Mouse (Mus musculus) CH12.LX (cell line): Measurements from ENCODE around the gene Phex. TPM values are rescaled to one million over a fixed set of nuclear protein-coding genes. Genes with fewer than 3 reads are reported as not detected.
A peak's percentile ranks its signal among the peaks of the same experiment; 100 is the strongest.

Experiments
- DNase-seq: peaks from one replicate; pipeline ENCODE4 v3.0.0-alpha.2; 2013; ENCODE audit errors: extremely low read depth
- H3K27ac ChIP-seq: 2 replicates; pipeline ENCODE4 v1.5.1; 2012; ENCODE audit warnings: low read depth, mild to moderate bottlenecking, control low read depth, moderate library complexity; ENCODE audit not compliant: insufficient read depth
- H3K27me3 ChIP-seq: replicated peaks from 2 replicates; pipeline ENCODE3; 2012; ENCODE audit warnings: inconsistent platforms
- H3K36me3 ChIP-seq, 2 experiments: replicated peaks in 1 of 2; 2 replicates each; pipeline versions ENCODE3 to v1.6.1; 2012; ENCODE audit warnings: inconsistent platforms in 1 of 2, low read length in 1 of 2, mild to moderate bottlenecking in 1 of 2, mixed read lengths in 1 of 2, moderate library complexity in 1 of 2; ENCODE audit not compliant: control insufficient read depth in 1 of 2, insufficient read depth in 1 of 2
- H3K4me1 ChIP-seq, 2 experiments: 2 replicates each; pipeline ENCODE4 v1.6.1; 2012; ENCODE audit warnings: inconsistent platforms in 1 of 2, moderate library complexity in 1 of 2; ENCODE audit not compliant: insufficient read depth in 2 of 2, control insufficient read depth in 1 of 2
- H3K4me2 ChIP-seq: 2 replicates; pipeline ENCODE4 v1.6.1; 2012; ENCODE audit warnings: low read depth, mild to moderate bottlenecking, control low read depth; ENCODE audit not compliant: poor library complexity, insufficient read depth, severe bottlenecking
- H3K4me3 ChIP-seq, 3 experiments: fragments of 150-350 bp in 1 of 3; sonication (generic) in 1 of 3; replicated peaks in 1 of 3; 2 replicates each; pipeline versions ENCODE3 to v1.5.1; 2011 to 2012; ENCODE audit warnings: low read depth in 2 of 3, low read length in 2 of 3, mild to moderate bottlenecking in 2 of 3, moderate library complexity in 2 of 3, control low read depth in 1 of 3, improper control_type of control experiment in 1 of 3, inconsistent platforms in 1 of 3, mixed read lengths in 1 of 3; ENCODE audit not compliant: poor library complexity in 1 of 3
- H3K79me2 ChIP-seq: replicated peaks from 2 replicates; pipeline ENCODE4 v1.6.1; 2012; ENCODE audit warnings: mild to moderate bottlenecking, moderate library complexity; ENCODE audit not compliant: control insufficient read depth, poor library complexity, insufficient read depth, severe bottlenecking; ENCODE audit errors: extremely low read depth
- H3K9ac ChIP-seq: 2 replicates; pipeline ENCODE4 v1.6.1; 2012; ENCODE audit warnings: low read depth, mild to moderate bottlenecking, control low read depth, moderate library complexity; ENCODE audit not compliant: insufficient read depth
- H3K9me3 ChIP-seq: replicated peaks from 2 replicates; pipeline ENCODE3; 2012; ENCODE audit warnings: low read length, inconsistent platforms, mixed read lengths
- BHLHE40 ChIP-seq: IDR thresholded peaks from 2 replicates; pipeline ENCODE4 v1.6.1; 2011; ENCODE audit warnings: mild to moderate bottlenecking, low read depth, low read length, improper control_type of control experiment
- CTCF ChIP-seq, 2 experiments: IDR thresholded peaks in 1 of 2; conservative IDR thresholded peaks in 1 of 2; 2 replicates each; pipeline ENCODE4 v1.5.1; 2011 to 2012; ENCODE audit warnings: low read depth in 2 of 2, low read length in 2 of 2, improper control_type of control experiment in 1 of 2, inconsistent platforms in 1 of 2, mild to moderate bottlenecking in 1 of 2, moderate library complexity in 1 of 2
- E2F4 ChIP-seq: IDR thresholded peaks from 2 replicates; pipeline ENCODE4 v1.6.1; 2011; ENCODE audit warnings: low read depth, low read length, improper control_type of control experiment; ENCODE audit not compliant: insufficient replicate concordance
- ELF1 ChIP-seq: IDR thresholded peaks from 2 replicates; pipeline ENCODE4 v1.6.1; 2014; ENCODE audit warnings: low read depth, mild to moderate bottlenecking, inconsistent platforms, low read length, improper control_type of control experiment
- IRF4 ChIP-seq: IDR thresholded peaks from 2 replicates; pipeline ENCODE4 v1.6.1; 2014; ENCODE audit warnings: low read depth, mild to moderate bottlenecking, inconsistent platforms, low read length, improper control_type of control experiment
- KAT2A ChIP-seq: IDR thresholded peaks from 2 replicates; pipeline ENCODE4 v1.6.1; 2012; ENCODE audit warnings: low read length, improper control_type of control experiment, inconsistent platforms; ENCODE audit not compliant: insufficient replicate concordance
- MEF2A ChIP-seq: IDR thresholded peaks from 2 replicates; pipeline ENCODE4 v1.6.1; 2014; ENCODE audit warnings: low read depth, mild to moderate bottlenecking, inconsistent platforms, low read length, improper control_type of control experiment, borderline replicate concordance
- NRF1 ChIP-seq: IDR thresholded peaks from 2 replicates; pipeline ENCODE4 v1.6.1; 2014; ENCODE audit warnings: low read depth, mild to moderate bottlenecking, inconsistent platforms, low read length, improper control_type of control experiment, moderate library complexity
- PAX5 ChIP-seq: IDR thresholded peaks from 2 replicates; pipeline ENCODE4 v1.6.1; 2012; ENCODE audit warnings: low read length, inconsistent platforms, mixed read lengths
- RAD21 ChIP-seq: IDR thresholded peaks from 2 replicates; pipeline ENCODE4 v1.6.1; 2011; ENCODE audit warnings: low read depth, mild to moderate bottlenecking, low read length, improper control_type of control experiment, moderate library complexity
- SMC3 ChIP-seq: IDR thresholded peaks from 2 replicates; pipeline ENCODE4 v1.6.1; 2011; ENCODE audit warnings: low read depth, low read length, improper control_type of control experiment
- TBP ChIP-seq: conservative IDR thresholded peaks from 2 replicates; pipeline ENCODE4 v1.6.1; 2011; ENCODE audit warnings: low read depth, low read length, improper control_type of control experiment
- UBTF ChIP-seq: IDR thresholded peaks from 2 replicates; pipeline ENCODE4 v1.6.1; 2012; ENCODE audit warnings: low read depth, mild to moderate bottlenecking, inconsistent platforms, low read length, improper control_type of control experiment, moderate library complexity
- USF1 ChIP-seq: IDR thresholded peaks from 2 replicates; pipeline ENCODE4 v1.6.1; 2014; ENCODE audit warnings: low read depth, mild to moderate bottlenecking, inconsistent platforms, low read length, improper control_type of control experiment
- USF2 ChIP-seq: conservative IDR thresholded peaks from 2 replicates; pipeline ENCODE4 v1.6.1; 2011; ENCODE audit warnings: low read depth, low read length, improper control_type of control experiment
- dilution Hi-C: fragments of 300-500 bp; cut with MboI; formaldehyde crosslinking; loops from 2 replicates; pipeline ENCODE4 v1.14.3; 2020; ENCODE audit warnings: low sequenced_read_pairs; ENCODE audit not compliant: extremely low pct_unique_long_range_greater_than_20kb, extremely low pct_ligation_motif_present
- in situ Hi-C: fragments of 300-500 bp; cut with MboI; formaldehyde crosslinking; loops from 3 replicates; pipeline ENCODE4 v1.14.3; 2019; ENCODE audit warnings: low sequenced_read_pairs, low pct_ligation_motif_present, low pct_unique_long_range_greater_than_20kb, mixed read lengths
- polyA plus RNA-seq: library from polyadenylated mRNA; unstranded; fragments of >175 nt; gene quantifications from 2 replicates; pipeline ENCODE4 v1.2.1, GENCODE M21; 2012; ENCODE audit warnings: low read depth; ENCODE audit not compliant: insufficient read length
- total RNA-seq, 2 experiments: library from RNA; depleted of rRNA; stranded (reverse); fragments of 300-350 nt in 1 of 2; fragments of >200 nt in 1 of 2; gene quantifications; 2 replicates each; pipeline ENCODE4 v1.2.3; 2012 to 2014

The Phex gene
- total and polyA plus RNA-seq, 3 experiments: 0.07 to 0.17 (median 0.09) TPM

GRCm38 (mm10) chrX:157454430-157454829, 39.3 kb upstream of the Phex start:
- H3K27me3 ChIP-seq: no peaks in the 10 kb centered on the region
- peaks cover 17 to 45% of the 10 kb centered on the region in 2 experiments for H3K36me3 ChIP-seq
- H3K9ac ChIP-seq: no peak overlapping the region
- no peak for TF ChIP-seq TBP
- TF ChIP-seq ELF1: no peak
- TF ChIP-seq E2F4: no peak
- TF ChIP-seq USF1: no peak
- TF ChIP-seq UBTF: no peak
- TF ChIP-seq KAT2A: no peak
- no peak for TF ChIP-seq BHLHE40
- peak; percentile 68 for TF ChIP-seq RAD21
- no peak for TF ChIP-seq MEF2A
- peak; percentile 56 for TF ChIP-seq SMC3
- TF ChIP-seq CTCF (conservative IDR thresholded peaks at IDR 0.05 in 1 of 2, IDR thresholded peaks at IDR 0.05 in 1 of 2; ENCODE audit: low read depth in 2 of 2, low read length in 2 of 2): peak; percentile 71 to 75
- H3K4me1 ChIP-seq: no peaks in the 10 kb centered on the region
- H3K79me2 ChIP-seq: no peaks in the 10 kb centered on the region; the same call in 1 of the 2 replicates
- no peak overlapping the region for H3K4me2 ChIP-seq
- no peak overlapping the region for H3K27ac ChIP-seq
- DNase-seq: peak; percentile 56
- dilution Hi-C loops: no loop called here
- in situ Hi-C loops: no loop called here
- no peak overlapping the region for H3K4me3 ChIP-seq
- H3K9me3 ChIP-seq: no peaks in the 10 kb centered on the region

- dilution Hi-C loops (no loop called here), in situ Hi-C loops (no loop called here)
These were observed 33.9 kb upstream of the Phex start for GRCm38 (mm10) chrX:157449000-157449399.

GRCm38 (mm10) chrX:157447431-157447830, 32.3 kb upstream of the Phex start:
- peaks cover 9 to 57% of the 10 kb centered on the region in 2 experiments for H3K36me3 ChIP-seq
- no peak overlapping the region for H3K9ac ChIP-seq
- H3K79me2 ChIP-seq: no peaks in the 10 kb centered on the region
- H3K9me3 ChIP-seq: no peaks in the 10 kb centered on the region
- H3K4me3 ChIP-seq: no peak overlapping the region
- H3K4me2 ChIP-seq: no peak overlapping the region
- peaks cover 0 to 3% of the 10 kb centered on the region in 2 experiments; a peak in 1 of 4 replicates for H3K4me1 ChIP-seq
- no peak overlapping the region for H3K27ac ChIP-seq
- DNase-seq: no peak
- dilution Hi-C loops (no loop called here), in situ Hi-C loops (no loop called here)
- TF ChIP-seq NRF1 (no peak), SMC3 (no peak), USF2 (no peak)
- no peaks in the 10 kb centered on the region for H3K27me3 ChIP-seq

More at GRCm38 (mm10) chrX:157449000-157449399, 33.9 kb upstream of the Phex start:
- H3K4me1 ChIP-seq: peaks cover 0 to 3% of the 10 kb centered on the region in 2 experiments; a peak in 1 of 4 replicates
- no peaks in the 10 kb centered on the region for H3K9me3 ChIP-seq
- H3K4me2 ChIP-seq: no peak overlapping the region
- H3K27me3 ChIP-seq: no peaks in the 10 kb centered on the region
- H3K9ac ChIP-seq: no peak overlapping the region
- H3K36me3 ChIP-seq: peaks cover 10 to 55% of the 10 kb centered on the region in 2 experiments
- TF ChIP-seq IRF4: no peak
- no peak for TF ChIP-seq PAX5
- TF ChIP-seq USF1: peak; percentile 28; the same call in 1 of the 2 replicates
- no peak for DNase-seq
- no peak overlapping the region for H3K27ac ChIP-seq
- no peak overlapping the region for H3K4me3 ChIP-seq
- H3K79me2 ChIP-seq: no peaks in the 10 kb centered on the region
